Mouse (Mus musculus): ENCODE results near the gene Tnnt3.

The Tnnt3 gene

DNA sequence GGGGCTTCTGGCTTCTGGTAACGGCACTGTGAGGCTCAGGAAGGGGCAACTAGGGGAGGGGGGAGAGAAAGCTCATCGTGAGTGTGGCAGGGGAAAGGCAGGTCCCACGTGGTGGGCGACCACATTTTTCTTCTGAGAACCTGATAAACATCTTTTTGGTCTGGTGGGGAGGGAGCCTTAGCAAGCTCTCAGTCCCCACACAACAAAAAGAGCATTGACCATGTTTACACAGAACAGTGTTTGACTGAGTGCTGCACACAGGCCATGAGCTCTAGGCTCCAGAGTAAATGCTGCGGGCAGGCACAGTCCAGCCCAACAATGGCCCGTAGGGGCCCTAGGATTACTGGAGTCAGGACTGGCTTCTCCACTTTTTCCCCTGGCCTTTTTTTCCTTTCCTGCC, 40.1 kb downstream of the Tnnt3 start:
- in situ Hi-C loops (cut with MseI, MboI): no loop called here

DNA sequence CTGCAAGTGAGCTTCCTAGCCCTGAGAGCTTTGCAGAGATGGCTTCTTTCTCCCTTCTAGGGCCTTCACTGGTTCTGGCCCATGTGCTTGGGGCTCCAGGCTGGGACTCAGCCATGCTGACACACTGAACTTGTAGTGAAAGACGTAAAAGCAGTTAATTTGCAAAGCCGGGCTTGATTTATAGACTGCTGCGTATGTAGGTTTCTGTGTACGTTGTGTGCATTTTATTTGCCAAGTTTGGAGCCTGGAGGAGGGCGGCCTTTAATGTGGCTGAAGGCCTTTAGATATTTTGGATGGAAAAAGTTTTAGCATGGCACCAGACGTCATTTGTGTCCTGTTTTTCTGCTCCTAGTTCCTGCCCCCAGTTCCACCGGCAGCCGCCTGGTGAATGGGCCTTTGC, 41.2 kb downstream of the Tnnt3 start:
- in situ Hi-C loops (cut with MseI, MboI): no loop called here

DNA sequence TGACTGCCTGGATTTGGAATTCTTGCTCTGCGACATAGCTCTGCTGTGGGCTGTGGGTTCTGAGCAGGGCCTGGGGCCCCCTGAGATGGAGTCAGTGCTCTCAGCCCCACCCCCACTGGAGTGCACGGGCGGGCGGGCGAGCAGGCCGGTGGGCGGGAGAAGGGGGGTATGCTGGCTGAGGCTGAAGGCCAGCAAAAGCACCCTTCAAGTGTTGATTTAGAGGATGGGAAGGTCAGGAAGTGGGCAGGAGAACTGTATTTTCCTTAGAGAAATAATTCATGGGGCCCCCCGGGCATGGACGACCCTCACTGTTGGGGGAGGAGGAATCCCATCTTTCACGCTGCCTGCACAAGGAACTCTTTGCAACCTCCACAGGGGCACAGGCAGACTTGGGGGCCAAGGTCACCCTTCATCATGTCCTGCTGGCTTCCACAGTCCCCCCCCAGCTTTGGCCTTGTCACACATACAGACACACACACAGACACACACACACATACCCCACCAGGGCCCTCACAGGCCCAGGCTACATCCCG, 44.2 kb downstream of the Tnnt3 start:
- in situ Hi-C loops (cut with MseI, MboI): no loop called here

DNA sequence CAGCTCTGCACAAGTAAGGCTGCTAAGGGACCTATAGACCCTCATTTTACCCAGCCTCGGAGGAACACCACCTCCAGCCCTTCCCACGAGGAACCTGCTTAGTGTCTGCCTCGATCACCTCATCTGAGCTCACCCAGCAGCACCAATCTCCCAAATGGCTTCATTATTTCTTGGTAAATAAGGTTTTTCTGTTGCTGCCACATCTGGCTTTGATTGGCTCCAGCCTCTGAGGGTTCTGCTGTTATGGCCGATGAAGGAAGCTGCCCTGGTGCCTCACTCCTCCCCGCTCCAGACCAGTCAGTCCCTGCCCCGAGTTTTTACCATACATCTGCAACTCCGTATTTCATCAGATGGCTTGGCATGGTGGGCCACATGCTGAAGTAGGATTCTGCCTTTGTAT, 47.3 kb downstream of the Tnnt3 start:
- in situ Hi-C loops (cut with MseI, MboI): no loop called here

DNA sequence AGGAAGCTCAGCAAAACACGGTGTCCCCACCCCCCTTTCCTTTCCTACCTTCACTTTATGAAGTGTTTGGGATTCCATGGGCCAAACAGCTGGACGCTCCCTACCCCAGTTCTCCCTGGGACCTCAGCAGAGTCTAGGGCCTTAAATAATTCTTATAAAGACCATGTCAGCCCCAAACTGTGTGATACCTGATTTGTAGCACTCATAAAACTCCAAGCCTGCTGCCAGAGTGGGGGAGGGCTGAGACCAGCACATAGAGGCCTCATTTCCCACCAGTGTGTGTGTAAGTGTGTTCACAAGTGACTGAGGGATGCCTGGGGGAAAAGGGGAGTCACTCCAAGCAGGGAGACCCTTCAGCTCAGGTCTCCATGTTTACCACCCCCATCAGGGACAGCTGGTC, 49.2 kb downstream of the Tnnt3 start:
- in situ Hi-C loops (cut with MseI, MboI): no loop called here

DNA sequence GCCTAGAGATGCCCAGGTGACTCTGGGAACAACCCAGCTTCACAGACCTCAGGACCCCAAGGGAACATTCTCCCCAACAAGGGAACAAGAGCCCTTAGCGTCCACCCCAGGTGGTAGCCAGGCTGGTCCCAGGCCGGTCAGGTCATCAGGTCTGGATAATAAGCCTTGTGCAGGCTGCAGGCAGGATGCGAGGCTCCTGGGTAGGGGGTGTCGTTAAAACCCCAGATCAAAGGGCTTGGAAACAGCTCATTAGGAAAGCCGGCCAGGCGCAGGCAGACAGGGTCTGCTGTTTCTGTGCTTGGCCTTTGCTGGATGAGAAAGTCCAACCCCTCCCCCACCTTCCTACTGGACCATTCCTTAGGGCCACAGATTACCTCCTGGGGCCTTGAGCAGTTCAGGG, 50.1 kb downstream of the Tnnt3 start:
- in situ Hi-C loops (cut with MseI, MboI): no loop called here

DNA sequence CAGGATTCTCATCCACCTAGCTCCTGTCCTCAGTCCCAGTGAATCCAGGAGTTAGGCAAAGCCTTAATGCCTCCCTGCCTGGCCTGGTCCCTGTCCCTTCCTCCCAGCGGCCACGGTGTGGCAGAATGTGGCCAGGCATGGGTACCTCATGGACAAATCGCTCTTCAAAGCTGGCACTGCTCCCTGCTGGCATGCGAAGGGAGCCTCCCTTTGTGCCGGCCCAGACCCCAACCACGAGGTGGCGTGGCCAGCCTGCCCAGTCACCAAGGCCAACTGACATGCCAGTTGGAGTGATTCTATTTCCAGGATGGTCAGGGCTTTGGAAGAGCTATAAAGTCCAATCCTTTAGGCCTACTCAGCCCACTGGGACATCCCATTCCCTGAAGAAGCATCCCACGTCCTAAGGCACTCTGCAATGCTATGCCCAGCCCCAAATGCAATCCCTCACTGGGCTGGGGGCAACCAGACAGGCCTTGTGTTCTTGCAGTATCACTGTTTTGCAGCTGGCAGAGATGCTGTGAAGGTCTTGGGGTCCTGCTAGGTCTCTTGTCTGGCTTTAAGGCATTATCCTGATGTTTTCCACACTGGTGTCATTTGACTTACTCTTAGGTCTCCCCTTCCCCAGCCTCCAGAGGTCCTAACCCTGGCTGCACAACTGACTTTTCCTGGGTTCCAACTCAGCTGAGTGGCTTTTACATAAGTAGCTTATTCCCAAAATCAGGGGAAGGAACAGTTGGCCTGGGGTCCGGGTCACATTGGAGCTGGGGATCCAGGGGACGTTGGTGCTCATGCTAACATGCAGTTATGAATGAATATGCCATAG, 51.5 kb downstream of the Tnnt3 start:
- in situ Hi-C loops (cut with MseI, MboI): no loop called here

DNA sequence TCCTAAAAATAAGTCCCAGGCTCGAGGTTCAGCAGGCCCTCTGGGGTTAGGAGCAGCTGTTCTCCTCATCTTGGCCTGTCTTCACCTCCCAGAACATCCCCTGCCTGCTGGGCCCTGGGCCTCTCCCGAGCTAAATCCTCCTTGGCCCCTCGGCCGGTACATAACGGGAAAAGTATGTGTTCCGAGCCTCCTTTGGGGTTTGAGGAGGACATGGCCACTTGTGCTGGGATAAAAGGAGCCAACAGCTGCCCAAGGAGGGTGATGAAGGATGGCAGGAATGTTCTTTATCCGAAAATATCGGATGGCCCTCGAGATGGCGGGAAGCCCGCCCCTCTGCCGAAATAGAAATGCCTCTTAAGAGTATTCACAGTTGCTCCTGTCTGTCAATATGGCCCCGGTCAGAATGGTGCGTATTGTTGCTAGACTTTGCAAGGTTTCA, 52.3 kb downstream of the Tnnt3 start:
- in situ Hi-C loops (cut with MseI, MboI): no loop called here

DNA sequence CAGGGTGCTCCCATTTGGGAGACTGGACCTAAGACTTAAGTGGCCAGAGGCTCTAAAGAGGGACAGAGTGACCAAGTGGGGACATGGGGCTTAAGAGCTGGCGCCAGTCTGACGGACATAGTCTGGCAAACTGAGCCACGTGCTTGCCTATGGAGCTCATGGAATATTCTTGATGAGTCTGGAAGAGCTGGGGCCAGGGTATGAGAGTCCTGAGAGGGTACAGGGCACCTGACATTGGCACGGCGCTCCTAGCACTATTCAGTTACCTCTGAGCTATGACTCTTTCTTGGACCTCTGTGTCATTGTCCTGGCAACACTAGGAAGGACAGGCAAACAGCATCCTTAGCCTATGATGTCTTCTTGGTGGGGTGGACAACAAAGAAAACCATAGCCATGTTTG, 53.1 kb downstream of the Tnnt3 start:
- in situ Hi-C loops (cut with MseI, MboI): no loop called here

DNA sequence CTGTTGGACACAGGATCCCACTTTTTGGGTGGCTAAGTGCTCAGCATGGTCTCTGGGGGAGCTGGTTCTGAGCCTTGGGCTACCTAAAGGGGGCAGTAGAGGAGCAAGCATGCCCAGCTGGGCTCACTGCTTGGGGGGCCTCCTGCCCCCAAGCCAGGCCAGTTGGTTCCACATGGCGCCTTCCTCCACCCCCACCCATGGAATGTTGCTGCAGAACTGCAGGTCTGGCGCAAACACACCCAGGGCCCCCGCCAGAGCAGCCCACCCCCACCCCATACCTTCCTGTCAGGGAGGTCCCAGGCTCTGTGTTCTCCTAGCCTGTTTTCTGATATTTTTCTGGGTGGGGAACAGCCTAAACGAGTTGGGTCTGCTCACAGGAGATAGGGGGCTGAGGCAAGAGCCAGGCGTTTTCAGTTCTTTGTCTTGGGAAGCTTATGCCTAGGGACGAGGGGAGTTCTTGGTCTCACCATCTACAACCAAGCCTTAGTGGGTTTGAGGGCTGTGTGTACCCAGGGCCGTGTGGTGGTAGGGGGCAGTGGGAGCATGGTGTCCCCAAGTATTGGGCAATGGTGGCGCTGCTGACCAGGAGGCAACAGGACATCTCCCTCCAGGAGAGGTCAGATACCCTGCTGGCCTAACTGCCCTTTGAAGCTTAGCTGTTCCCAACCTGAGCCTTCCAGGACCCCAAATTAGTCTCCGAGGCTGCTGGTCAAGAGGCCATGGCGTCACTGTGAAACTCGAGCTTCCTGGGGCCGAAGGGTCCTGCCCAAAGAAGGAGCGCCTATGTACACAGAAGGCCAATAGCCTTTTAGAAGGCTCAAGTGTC, 54.2 kb downstream of the Tnnt3 start:
- in situ Hi-C loops (cut with MseI, MboI): no loop called here

DNA sequence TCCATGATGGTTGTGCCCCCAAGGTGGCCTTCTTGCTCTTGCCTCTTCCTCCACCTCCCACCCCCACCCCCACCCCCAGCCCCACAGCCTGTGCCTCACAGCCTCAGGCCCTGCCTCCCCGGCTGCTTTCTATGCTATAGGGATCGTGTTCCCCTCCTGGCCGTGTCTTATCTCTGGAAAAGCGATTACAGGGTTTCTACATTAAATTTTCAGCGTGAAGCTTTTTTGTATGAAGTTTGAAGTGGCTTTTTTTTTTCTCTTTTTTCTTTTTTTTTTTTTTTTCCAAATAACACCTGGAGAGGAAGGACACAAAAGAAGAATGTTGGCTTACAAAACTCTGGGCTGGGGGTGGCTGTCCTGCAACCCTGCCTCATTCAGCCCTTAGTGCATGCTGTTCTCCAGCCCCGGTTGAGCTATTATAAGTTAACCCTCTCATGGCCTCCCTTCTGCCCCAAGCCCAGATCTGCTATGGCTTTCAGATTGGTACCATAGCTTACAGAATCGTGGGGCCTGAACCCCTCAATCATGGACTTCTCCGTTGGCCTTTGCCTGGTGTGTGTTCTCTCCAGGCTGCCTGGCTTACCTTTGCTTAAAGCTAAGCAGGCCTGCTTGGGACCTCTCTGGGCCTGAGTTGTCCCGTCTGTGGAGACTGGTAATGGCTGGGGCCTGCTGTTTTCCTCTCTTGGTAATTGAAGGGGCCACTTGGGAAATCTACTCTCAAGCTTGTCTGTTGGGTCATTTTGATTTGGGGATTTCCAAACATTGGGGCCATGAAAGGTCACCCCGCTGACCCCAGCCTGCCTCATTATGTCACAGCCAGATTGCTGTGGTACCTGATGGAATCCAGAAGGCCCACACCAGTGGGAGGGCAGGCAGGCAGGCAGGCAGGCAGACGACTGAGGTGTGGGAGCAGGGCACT, 55.0 kb downstream of the Tnnt3 start:
- in situ Hi-C loops (cut with MseI, MboI): no loop called here

DNA sequence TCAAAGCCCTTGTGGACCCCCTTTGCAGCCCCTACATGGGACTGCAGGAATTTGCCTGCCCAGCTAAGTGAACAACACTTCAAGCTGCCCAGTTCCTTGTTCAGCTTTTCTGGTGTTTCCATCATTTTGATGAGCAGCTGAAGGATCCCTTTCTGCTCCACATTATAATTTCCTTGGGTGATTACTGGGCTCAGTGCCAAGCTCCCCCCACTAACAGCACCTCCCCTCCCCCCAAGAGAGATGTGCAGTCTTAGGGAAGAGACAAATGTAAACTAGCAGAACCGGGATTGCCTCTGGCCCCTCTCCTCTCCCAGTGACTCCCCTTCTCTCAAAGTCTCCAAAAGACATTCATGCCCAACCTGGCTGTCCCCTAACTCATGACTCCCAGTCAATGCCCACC, 56.0 kb downstream of the Tnnt3 start:
- in situ Hi-C loops (cut with MseI, MboI): no loop called here

DNA sequence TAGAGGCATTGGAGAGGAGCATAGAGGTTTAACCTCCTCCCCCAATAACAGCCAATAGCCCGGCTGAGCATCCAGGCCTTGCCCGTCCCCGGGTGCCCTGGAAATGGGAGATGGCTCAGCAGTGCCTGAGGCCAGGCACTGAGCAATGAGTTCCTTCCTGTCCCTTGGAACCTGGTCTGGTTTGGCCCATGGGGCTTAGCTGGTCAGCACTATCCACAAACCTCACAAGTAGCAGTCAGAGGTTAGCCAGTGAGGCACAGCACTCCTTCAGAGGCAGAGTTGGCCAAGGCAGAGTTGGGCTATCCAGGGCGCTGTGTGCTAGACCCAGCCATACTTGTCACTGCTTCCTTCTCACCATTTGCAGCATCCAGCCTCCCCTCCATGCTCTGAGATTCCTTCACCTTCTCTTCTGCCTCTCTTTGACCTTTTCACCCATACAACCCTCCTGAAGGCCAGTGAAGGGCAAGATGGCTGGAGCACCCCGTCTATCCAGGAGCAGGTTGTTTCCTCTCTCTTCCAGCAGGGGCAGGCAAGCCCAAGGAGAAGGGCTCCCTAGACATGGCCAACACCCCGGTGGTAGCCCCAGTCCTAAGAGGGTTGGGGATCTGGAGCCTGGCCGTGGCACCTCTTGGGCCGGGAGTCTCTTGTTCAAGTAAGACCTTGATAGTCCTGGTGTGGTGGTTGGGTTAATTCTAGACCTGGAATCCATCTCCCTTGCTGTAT, 56.9 kb downstream of the Tnnt3 start:
- in situ Hi-C loops (cut with MseI, MboI): no loop called here

DNA sequence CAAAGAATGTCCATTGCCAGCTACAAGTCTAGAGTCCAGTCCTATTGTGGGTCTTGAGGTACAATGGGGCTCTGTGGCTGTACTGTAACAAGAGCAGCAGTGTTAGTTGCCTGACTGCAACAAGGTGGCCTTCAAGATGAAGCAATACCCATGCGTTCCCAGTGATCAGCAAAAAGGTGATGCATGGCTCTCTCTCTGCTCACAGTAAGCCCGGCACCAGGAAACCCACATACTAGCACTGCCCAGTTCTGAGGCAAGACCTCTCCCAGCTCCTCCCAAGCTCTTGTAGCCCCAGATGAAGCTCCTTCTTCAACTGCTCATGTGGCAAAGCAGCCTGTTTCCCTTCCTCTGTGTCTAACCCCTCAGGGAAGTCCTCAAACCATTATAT, 57.4 kb downstream of the Tnnt3 start:
- in situ Hi-C loops (cut with MseI, MboI): no loop called here

DNA sequence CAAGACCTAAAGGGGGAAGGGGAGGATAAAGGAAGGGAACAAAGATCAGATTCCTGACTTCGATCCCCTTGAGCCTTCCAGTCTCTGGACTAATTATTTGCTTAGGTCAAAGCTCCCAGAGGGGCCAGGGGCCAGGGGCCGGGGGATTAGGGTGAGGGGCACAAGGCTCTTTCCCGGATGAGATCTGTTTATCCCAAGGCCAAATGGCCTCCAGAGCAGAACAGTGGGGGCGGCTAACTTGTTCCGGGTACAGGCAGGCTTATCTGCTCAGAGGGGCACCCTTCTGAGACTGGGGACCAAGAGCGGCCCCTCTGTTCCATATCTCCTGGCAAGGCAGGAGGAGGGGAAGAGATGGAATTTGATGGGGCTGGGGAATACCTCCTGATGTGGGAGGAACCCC, 59.1 kb downstream of the Tnnt3 start:
- in situ Hi-C loops (cut with MseI, MboI): no loop called here

DNA sequence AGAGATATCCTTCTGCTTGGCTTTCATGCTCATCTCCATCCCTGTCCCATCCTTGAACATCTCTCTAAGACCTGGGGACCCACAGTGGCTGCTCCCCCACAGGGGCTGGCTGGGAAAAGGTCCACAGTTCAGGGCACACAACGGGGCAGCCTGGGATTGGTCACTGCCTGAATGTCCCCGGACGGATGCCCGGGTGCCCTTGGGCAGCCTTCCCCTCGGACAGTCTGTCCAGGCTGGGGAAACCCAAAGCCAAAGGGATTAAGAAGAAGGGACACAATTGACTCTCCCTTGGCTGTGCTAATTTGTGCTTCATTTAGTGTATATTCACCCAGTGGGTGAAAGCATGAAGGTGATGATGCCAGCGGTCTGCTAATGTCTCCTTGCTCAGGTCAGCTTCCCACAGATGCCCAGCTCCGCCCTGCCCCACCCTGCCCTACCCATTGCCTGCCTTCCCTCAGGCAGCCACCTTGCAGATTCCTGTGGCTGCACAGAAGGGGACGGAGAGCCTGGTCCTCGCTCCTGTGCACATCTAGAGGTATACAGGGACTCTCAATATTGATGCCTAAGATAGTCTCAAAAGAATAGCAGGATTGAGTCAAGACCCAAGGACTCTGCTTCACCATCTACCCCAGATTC, 60.0 kb downstream of the Tnnt3 start:
- in situ Hi-C loops (cut with MseI, MboI): no loop called here

DNA sequence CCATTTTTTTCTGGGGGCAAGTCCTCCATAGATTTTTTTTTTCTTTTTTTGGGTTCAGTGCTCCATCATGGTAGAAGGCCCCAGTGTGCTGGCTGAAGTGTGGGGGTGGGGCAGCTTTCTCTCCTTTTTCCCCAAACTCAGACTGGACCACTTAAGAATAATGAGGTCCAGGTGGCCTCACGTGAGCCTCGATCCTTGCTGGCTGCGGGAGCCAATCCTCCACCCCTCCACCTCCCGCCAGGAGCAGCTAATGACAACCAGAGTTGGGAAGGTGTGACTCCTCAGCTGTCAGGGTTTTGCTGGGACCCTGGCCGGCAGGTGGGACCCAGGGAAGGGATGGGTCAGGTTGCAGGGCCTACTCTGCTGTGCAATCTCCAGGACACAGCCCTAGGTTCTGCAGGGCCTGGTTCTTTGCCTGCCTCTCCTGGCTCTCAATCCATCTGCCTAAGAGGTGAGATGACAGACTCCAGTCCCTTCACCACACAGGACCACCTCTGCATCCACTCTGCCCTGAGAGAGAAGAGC, 61.1 kb downstream of the Tnnt3 start:
- in situ Hi-C loops (cut with MseI, MboI): no loop called here

DNA sequence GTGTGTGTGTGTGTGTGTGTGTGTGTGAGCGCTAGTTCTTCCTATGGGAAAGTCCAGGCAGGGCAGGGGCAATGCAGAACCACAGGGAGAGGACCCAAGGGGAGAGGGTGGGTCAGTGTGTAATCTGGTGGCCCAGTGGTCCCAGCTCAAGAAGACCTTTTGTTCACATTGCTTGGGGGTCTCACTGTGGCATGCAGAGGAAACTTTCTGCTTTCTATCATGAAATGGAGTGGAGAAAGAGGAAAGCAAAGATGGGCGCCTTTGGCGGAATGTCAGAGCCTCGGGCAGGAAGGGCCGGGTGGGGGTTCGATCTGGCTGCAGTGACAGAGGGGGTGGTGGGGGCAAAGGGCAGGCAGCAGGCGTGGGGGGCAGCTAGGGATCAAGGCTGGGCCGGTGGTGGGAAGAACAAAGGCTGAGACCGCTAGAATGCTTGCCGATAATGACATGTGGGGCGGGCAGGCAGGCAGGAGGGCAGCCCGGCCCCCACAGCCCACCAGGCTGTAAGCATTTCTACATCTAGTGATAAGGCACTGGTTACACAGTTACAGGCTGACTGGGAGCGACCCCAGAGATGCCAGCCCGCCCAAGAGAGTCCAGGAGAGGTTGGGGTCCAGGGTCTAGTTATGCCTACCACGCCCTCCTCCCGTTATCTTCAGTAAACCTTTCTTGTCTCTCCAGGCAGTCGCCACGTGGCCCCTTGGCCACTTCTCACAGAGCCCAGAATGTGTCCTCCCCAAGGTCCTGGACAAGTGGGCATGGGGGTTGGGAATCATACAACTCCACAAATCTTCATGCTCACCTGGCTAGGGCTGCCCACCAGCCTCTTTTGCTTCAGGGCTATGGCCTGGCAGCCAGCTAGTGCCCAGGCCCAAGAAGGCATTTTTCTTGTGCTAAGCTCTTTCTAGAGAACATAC, 62.6 kb downstream of the Tnnt3 start:
- in situ Hi-C loops (cut with MseI, MboI): no loop called here

DNA sequence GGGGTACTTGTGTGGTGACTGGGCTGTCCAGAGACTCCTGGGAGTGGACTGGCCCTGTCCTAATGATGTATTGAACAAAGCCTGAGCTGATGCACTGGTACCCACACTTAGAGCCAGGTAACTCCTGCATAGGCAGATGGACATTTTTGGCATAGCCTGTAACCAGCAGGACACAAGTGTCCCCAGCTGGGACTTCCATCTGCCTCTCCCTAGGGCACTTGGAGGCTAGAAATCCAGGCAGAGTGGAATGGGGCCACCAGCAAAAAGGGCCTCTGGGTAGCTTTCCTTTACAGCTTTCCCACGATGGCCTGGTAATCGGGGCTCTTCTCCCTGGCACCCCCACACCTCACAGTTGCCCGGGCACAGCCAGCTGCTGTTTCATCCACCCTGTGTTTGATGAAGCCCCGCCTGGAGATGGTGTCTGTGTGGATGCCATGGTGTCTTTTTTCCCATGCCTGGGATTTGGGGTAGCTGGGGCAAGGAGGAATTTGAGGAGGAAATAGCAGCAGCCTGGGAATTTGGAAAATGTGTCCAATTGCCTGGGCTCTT, 63.3 kb downstream of the Tnnt3 start:
- in situ Hi-C loops (cut with MseI, MboI): no loop called here

All from mouse trophoblast stem cell (cell line).